Mouse (Mus musculus) thymus, postnatal 14 days (tissue): ENCODE measurements around the gene Rsu1.

ENCODE experiments used
- DNase-seq: peaks from one replicate; pipeline ENCODE4 v3.0.0; 2021

Gene Rsu1

DNA sequence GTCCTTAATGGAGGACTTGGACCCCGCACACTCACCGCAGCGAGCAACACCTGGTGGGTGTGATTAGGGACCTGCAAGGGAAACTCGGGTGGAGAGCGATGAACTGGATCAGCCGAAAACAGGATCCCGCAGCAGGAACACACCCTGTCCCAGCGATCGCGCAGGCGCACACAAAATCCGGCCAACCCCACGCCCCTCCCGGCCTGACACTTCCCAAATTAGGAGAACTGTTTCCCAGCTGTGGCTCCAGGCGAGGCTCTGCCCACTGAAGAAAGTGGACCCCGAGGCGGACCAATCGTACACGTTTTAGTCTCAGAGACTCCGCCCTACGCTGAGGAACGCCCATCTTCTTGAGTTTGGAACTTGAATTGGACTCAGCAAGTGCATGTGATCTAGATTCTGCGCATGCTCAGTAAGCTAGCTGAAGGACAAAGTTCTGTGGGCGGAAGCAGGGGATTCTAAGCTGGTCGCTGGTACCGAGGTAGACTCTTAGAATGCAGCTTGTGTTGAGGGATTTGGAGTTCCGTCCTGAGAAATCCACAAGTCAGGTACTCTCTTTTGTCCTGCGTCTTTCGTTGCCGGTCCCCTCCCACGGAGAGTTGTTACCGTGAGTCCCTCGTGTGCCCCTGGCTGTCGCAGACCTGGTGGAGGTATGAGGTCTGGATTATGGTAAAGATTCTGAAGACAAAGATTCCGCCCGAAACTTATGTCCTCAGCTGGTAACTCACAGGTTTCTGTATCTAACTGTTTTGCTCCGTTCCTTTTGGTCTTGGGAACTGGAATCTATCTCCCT, at the start of gene Rsu1:
Rsu1 (minus strand) TSS at position 251 of the 793 bp plus-strand sequence.
- peak; percentile 92 for DNase-seq

DNA sequence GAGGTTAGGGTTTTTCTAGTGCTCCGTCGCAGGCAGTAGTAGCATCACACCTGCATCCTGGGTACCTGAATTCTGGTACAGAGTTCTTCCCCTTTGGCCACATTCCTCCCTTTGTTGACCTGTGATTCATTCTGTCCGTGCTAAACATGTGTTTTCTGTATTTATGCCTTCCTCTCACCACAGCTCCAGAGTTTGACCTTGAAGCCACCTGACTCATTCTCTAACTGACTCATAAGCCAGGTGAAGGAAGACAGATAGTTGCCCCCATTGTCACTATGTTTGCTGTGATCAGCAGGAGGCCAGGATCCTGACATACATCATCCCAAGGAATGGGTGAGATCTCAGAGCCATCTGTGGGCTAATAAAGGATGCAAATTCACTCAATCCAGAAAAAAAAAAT, 32.2 kb upstream of the Rsu1 start:
- no peak for DNase-seq

DNA sequence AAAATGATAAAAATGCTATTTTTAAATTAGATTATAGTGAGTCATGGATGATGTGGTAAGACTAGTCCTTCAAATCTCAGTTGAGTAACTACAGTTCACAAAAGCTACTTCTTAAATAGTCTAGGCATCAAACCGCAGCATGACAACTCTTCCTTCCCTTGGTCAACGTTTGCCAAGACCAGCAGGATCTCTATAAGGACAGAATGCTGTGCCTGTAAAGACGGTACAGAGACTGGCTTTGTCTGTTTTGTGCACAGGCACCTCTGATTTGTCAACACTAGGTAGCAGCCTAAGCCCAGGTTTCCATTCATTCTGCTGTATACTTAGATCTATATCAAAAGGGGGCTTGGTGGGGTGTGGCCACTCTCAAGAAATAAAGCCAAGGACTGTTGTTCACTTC, 27.8 kb upstream of the Rsu1 start:
- DNase-seq = peak; percentile 32

DNA sequence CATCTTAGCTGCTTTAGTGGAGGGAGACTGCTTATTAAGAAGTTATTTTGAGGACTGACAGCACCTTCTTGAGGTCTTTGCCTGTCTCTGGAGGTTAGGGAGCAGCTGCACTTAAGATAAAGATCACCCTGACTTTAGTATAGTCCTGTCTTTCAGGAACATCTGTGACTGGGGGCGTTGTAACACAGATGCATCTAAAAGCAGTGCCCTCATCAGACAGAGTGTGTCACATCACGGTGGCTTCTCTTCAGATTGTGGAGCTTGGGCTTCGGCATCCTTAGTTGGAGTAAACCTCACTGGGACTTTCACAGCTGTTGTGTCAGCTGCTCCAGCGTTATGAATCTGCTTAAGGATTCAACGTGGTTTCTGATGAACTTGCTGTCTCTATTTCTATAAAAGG, 26.5 kb upstream of the Rsu1 start:
- DNase-seq = peak; percentile 40

DNA sequence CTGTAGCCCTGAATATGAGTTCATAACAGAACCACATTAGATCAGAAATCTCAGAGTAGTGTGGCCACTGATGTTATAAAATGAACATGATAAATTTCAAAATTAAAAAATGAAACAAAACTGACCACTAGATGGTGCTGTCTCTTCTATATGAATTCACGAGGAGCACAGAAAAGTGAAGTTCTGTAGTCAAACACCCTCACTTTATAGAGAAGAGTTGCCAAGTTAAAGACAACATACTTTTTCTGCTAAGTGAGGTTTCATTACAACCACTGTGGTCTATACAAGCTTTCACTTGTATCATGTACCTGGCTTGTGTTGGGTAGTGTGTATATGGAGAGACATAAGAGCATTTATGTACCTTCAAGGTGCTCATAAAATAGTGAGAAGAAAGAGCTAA, 19.4 kb upstream of the Rsu1 start:
- no peak for DNase-seq

DNA sequence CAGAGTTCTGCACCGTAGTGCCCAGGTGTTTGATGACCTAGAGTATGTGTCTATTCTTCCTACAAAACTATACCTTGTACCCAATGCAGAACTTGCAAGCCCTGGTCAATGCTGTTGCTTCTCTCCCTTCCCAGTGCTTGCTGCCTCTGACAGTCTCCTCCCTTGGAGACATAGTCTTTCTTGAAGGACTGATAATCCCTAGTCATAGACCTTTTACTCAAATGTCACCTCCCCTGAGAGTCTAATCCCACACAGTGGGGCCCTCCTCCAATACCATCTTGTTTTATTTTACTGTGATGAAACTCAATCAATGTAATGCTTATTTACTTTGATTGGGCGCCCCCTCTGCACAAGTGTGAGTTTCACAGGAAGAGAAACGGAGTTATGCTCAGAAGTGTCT, 18.9 kb upstream of the Rsu1 start:
- no peak for DNase-seq

DNA sequence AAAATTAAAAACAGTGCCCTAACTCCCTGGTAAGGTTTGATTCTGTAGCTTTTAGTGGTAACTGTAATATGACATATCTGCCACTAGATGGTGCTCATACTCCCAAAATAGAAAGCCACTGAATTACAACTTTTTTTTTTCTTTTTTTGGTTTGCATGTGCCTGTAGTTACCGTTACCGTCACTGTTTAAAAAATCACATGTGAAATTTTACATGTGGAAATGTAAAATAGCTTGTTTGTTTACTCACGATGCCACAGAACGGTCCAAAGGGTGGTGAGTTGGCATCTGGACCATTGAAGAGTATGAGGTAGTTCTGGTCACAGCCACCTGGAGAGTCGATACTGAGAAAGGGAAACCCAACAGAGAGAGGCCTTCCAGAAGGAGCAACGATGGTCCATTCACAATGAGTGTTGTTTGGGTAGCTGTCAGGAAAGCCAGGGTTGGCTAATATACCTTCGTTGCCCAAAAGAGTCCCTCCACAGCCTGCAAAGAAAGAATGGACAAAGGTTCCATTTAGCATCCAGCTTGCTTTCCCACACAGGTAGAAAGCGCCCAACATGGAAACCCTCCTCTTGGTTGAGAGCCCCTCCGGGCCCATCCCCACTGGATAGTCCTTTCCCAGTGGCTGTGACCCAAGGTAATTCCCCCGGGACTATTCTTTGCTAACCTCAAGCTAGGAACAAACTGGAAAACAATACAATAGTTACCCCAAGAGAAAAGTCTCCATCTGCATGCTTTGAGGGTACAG, 7.1 kb upstream of the Rsu1 start:
- DNase-seq = no peak

DNA sequence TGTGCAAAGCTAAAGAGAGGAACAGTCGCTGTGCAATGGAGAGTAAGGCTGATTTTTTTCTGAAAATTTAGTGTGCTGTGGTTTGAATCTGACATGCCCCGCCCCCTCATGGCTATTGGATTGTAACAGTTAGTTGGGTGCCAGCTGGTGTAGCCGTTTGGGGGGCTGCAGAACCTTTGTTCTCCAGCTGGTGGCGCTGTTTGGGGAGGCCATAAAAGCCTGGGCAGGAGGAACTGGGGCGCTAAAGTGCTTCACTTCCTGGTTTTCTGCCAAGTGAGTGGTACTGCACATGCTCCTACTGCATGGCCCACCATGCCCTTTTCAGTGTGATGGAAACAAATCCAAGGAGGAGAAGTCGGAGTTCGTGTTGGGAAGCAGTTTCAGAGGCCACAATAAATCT, 4.7 kb upstream of the Rsu1 start:
- peak; percentile 14 for DNase-seq

- DNase-seq = no peak
These were observed 479 bp downstream of the Rsu1 start for GRCm38 (mm10) chr2:13270736-13271135.

DNA sequence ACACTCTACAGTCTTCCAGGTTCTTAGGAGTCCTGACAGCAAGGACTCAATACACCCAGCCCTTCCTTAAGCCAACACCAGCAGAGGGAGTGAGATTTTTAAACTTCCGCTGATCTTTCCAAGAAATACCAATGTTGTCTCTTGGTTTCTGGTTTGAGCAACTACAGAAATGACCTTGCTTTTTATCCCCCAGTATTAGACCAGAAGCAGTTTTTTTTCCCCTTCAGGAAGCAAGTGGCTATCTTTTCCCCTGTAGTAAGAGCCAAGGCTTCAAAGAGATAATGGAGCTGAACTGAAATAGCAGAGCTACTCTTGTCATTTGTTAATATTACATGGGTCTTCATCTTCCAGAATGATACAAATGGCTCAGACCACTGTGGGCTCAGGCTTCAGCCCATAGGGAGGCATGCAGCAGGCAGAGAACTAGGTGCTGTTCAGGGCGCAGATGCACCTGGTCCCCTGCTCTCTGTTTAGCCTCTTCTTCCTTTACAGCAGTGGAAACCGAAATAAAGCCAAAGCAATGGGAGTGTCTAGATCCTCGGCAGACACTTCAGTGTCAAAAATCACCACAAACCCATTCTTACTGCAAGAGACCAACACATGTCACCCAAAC, 2.4 kb downstream of the Rsu1 start:
- DNase-seq = no peak

- peak; percentile 42 for DNase-seq
These were observed 6.3 kb downstream of the Rsu1 start for GRCm38 (mm10) chr2:13264875-13265274.

DNA sequence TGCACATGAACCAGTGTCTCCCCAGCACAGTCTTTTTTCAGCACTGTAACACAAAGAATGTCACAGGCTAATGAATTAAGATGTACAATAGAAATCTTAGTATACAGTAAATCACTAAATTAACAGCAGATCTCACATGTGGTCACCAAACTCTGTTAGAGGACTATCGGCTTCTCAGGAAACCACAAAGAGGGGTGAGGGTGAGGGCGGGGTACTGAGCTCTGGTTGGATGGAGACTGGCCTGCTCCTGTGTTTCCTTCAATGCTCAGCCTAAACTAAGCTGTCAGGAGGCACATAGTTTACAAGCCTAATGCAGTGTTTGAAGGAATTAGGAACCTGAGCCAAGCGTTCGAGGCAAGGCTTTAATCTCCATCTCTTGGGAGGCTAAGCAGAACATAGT, 8.1 kb downstream of the Rsu1 start:
- no peak for DNase-seq

DNA sequence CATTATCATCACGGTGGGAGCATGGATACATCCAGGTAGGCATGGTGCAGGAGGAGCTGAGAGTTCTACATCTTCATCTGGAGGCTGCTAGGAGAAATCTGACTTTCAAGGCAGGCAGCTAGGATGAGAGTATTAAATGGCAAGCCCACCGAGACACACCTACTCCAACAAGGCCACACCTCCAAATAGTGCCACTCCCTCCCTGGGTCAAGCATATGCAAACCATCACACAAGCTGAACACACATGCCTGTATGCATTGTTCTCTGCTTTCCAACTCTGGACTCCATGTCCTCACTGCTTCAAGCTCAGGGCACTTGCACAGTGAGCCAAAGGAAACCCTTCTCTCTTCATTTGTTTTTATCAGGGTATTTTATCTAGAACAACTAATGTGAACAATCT, 12.6 kb downstream of the Rsu1 start:
- no peak for DNase-seq

DNA sequence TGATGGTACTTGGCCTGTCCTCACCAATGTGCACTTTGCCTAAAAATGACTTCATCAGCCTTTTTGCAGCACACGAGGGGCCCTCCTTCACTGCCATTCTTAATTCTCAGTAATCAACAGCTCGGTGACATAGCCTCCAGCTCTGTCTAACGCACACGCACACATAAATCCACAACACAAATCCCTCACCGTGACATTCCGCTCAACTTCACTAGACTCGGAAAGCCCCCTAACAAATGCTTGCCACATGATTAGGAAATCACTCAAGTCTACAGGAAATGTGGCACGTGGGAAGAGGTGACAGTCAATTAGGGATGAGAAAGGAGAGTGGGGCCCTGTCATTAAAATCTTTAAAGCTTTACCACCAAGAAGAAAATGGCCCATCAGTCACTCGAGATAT, 30.5 kb downstream of the Rsu1 start:
- no peak for DNase-seq

DNA sequence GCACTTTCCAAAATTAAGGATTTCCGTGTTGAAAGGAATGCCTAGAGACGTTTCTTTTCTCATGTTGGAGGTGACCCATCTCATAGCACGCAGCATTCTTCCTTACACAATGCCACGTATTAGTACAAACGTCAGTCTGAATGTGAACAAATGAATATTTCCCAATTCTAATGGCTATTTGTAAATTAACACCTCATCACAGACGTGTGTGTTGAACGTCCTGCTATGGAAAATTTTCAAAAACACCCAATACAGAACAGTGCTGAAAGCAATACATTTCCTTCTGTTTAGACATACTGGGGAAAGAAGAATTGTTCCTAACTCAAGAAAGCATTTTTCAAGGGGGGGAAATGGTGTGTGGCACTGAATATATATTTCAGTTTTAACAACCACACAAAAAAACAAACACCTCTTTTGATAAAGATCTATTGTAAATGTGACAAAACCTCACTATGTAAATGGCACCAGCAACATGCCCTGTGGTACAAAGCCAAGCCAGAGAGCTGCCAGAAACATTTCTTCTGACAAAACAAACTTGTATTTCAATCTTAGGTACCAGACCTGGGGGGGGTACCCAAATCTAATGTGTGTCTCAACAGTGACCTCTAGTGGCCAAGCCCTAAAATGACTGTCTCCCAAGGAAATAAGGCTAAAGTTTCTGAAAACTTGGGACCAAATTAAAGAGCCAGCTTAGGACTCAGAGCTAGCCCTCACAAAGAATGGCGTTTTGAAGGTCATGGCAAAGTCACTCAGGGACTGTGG, 33.9 kb downstream of the Rsu1 start:
- DNase-seq = peak; percentile 67

DNA sequence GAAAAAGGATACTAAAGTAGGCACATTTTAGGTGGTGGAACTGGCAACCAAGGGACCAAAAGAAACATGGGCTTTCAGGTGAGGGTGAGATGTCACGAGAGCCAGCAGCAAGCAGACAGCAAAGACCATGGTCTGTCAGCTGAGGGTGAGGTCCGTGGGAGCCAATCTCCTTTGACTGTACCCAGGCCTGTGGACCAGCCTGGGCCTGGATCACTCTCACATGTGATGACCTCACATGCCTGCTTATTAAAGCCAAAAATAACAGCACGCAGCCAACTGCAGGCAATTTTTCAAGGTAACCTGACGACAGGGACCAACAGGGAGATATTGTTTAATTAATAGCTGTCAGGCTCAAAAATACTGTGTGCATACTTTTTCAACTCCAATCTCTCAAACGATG, 35.5 kb downstream of the Rsu1 start:
- no peak for DNase-seq

DNA sequence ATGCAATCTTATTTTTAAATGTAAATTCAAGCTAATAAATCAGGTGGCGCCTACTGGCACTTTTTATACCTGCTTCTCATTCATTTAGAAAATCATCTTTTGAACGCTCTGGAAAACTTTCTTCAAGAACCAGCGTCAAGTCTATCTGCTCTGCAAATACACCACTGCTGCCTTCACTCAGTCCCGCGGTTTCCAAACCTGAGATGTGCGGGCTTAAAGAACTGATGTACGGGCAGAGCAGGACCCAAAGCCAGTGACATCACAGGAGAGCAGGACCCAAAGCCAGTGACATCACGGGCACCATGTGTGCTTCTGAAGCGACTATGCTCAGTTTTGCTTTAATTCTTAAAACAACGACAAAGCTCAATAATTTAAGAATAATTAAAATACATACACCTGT, 36.4 kb downstream of the Rsu1 start:
- no peak for DNase-seq

DNA sequence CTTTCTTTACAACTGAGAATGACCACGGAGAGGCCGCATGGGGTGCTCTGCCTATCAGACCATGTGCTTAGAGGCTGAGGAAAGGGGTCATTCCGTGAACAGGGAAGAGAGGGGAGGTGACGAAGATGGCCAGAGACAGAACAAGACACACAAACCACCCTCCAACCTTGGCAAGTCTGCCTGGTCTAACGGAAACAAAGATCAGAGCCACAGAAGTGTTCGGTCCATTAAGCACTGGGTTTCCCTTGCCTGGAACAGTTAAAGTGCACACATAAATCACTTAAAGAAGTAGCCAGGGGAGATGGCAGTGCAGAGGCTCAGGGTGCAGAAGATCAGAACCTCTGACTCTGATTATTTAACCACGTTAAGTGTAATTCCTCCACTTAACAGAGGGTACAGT, 37.3 kb downstream of the Rsu1 start:
- DNase-seq = no peak

DNA sequence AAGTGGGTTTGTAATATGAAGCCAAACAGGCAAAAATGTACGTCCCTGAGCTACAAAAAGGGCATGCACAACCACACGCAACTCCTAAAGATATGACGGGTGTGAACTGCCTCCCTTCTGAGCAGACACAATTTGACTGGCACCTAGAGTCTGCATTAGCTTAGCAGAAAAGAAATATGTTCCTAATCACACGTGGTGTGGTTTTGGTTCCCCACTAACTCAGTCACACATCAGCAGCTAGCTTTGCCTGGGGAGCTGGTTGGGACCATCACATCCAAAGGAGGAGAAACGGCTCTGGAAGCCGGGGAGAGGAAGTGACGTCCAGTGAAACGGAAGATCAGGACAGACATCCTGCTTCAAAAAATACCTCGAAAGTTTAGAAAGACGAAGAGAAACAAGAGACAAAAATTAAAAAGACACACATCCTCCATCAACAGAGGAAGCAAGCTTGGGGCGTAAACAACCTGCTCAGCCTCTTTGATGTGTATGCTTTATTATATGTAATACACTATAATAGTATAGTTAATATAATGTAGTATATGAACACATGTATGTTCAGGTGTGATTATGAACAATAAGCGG, 37.9 kb downstream of the Rsu1 start:
- DNase-seq = no peak

DNA sequence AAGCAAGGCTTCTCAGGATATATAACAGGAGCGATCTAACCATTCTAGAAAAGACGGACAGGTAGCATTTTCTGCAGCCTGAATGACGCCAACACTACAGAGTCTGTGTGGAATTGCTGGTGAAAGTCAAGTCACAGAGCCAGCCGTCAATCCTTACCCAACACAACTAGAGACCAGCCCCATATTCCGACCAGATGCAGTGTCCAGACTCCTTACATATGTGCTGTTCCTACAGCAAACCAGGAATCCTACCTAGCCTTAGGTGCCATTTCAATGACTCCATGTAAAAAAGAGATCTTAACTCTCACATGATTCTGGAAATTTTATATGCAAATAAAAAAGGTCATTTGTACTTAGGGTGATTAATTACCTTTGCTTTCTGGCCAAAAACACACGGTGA, 38.9 kb downstream of the Rsu1 start:
- no peak for DNase-seq

DNA sequence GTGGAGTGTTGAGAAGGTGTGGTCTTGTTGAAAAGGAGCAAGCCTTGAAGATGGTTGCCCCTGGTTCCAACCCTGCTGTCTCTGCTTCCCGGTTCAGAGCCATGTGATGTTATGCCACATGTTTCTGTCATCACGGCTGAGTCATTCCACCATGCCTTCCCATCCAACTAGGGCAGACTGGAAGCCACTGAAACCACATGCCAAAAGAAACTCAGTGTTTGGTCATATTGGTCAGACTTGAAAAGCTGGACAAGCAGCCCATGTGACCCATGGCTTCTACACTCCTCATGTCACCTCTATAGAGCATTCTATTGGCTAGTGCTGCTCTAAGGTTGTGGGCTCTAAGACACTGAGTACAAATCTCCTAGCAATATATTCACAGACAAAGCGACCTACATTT, 41.5 kb downstream of the Rsu1 start:
- DNase-seq = no peak

GRCm38 (mm10) chr2:13226031-13226430, 45.2 kb downstream of the Rsu1 start:
- DNase-seq = no peak

DNA sequence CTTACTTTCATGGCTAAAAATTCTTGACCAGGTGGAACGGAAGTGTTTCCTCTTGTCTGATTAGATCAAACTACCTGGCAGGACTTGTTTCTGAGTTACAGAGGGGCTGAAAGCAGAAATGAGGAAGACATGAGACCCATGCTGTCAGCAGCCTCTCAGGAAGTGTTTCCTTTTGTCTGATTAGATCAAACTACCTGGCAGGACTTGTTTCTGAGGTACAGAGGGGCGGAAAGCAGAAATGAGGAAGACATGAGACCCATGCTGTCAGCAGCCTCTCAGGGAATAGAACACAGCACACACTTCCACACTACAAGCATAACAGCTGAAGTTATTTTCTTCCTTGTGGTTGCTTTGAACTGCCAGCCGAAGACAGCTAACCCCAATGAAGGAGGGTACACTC, 46.7 kb downstream of the Rsu1 start:
- DNase-seq = peak; percentile 33
